Mouse (Mus musculus) neural tube, embryonic 11.5 days (tissue): ENCODE data around the gene Tpo. TPM values are rescaled to one million over a fixed set of nuclear protein-coding genes. Genes with fewer than 3 reads are reported as not detected.

Experiments used
- ATAC-seq: fragments of 200-750 bp; cut with Nextera tagmentation; 2 replicates; pipeline ENCODE4 v1.8.0; 2017; ENCODE audit warnings: moderate number of reproducible peaks, mild to moderate bottlenecking, moderate TSS enrichment, moderate library complexity; ENCODE audit not compliant: insufficient read depth, low FRiP score, low TSS enrichment
- DNase-seq: peaks from one replicate; pipeline ENCODE4 v3.0.0-alpha.2; 2015; ENCODE audit warnings: low spot score
- H3K27ac ChIP-seq: fragments of 300-500 bp; sonication (generic); 2 replicates; pipeline ENCODE4 v1.5.1; 2014; ENCODE audit warnings: low read depth, mild to moderate bottlenecking, low read length
- H3K27me3 ChIP-seq: fragments of 300-500 bp; sonication (generic); 2 replicates; pipeline ENCODE4 v1.6.1; 2014; ENCODE audit warnings: mild to moderate bottlenecking, low read length, mixed read lengths; ENCODE audit not compliant: control insufficient read depth, insufficient read depth
- H3K36me3 ChIP-seq: fragments of 300-500 bp; sonication (generic); 2 replicates; pipeline ENCODE4 v1.6.1; 2014; ENCODE audit warnings: mild to moderate bottlenecking, low read length, moderate library complexity, mixed read lengths; ENCODE audit not compliant: control insufficient read depth, insufficient read depth
- H3K4me1 ChIP-seq: fragments of 300-500 bp; sonication (generic); 2 replicates; pipeline ENCODE4 v1.6.1; 2014; ENCODE audit warnings: low read length, mixed read lengths; ENCODE audit not compliant: control insufficient read depth, insufficient read depth
- H3K4me2 ChIP-seq: fragments of 300-500 bp; sonication (generic); 2 replicates; pipeline ENCODE4 v1.6.1; 2014; ENCODE audit warnings: low read depth, mild to moderate bottlenecking, moderate library complexity
- H3K4me3 ChIP-seq: fragments of 300-500 bp; sonication (generic); 2 replicates; pipeline ENCODE4 v1.5.1; 2014; ENCODE audit warnings: low read depth, low read length
- H3K9ac ChIP-seq: fragments of 300-500 bp; sonication (generic); 2 replicates; pipeline ENCODE4 v1.6.1; 2014; ENCODE audit warnings: mild to moderate bottlenecking, low read length
- H3K9me3 ChIP-seq: fragments of 300-500 bp; sonication (generic); 2 replicates; pipeline ENCODE4 v1.6.1; 2016; ENCODE audit warnings: low read length; ENCODE audit not compliant: control insufficient read depth
- WGBS: fragments of 180-500 bp; shearing (Covaris S2); extraction: QIAGEN DNeasy Blood & Tissue Kit; methylation state at CpG from one replicate; pipeline ENCODE4 v1.1.7; 2014; 5-methylcytosine and 5-hydroxymethylcytosine counted together
- polyA plus RNA-seq: library from polyadenylated mRNA; unstranded; fragments of >200 nt; fragmentation: Nextera tagmentation; extraction: Ambion mirVana; gene quantifications from 2 replicates; pipeline ENCODE4 v1.2.1, GENCODE M21; 2014

Tpo gene
- polyA plus RNA-seq, 1 experiment from 2014 or later = not detected

DNA sequence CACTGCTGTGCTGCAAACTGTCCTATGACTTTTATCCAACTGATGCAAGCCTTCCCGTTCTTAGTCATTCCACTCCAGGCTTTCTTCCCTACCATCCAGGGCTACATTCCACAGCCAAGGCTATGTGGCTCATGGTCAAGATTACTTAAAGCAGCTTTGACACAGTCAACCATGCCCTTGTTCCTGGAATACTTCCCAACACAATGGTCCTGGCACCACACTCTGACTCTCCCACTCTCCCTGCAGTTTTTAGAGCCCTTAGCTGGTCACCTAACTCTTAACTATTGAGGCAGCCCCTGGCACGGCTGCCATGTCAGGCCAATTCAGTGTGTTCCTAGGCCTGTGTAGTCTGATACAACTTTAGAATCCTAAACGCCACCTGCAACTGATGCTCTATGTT lies 28.1 kb upstream of the Tpo start:
- Histone ChIP-seq H3K36me3 (no peaks in the 10 kb centered on the region), H3K9ac (no peak overlapping the region), H3K27ac (no peak overlapping the region), H3K4me2 (no peak overlapping the region), H3K4me3 (no peak overlapping the region), H3K9me3 (no peaks in the 10 kb centered on the region), H3K4me1 (no peaks in the 10 kb centered on the region), H3K27me3 (no peaks in the 10 kb centered on the region)
- ATAC-seq (no peak), DNase-seq (no peak)
- WGBS = 91% methylated on average over 3 of the region's 3 CpGs

DNA sequence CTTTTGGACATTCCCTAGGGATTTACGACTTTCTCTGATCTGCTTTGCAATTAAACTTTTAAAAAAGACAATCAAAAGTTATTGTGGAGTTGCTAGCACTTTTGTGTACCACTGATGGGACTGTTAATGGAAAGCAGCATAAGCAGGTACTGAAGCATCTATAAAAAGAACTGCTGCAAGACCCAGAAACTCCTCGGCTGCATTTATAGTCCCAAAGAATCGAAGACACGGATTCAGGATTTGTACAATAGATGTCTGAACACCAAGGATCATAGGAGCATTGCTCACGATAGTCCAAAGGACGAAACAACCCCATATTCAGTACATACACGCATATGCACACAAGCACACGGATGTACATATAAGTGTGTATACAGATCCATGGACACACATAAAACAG lies 27.4 kb upstream of the Tpo start:
- ATAC-seq = no peak

DNA sequence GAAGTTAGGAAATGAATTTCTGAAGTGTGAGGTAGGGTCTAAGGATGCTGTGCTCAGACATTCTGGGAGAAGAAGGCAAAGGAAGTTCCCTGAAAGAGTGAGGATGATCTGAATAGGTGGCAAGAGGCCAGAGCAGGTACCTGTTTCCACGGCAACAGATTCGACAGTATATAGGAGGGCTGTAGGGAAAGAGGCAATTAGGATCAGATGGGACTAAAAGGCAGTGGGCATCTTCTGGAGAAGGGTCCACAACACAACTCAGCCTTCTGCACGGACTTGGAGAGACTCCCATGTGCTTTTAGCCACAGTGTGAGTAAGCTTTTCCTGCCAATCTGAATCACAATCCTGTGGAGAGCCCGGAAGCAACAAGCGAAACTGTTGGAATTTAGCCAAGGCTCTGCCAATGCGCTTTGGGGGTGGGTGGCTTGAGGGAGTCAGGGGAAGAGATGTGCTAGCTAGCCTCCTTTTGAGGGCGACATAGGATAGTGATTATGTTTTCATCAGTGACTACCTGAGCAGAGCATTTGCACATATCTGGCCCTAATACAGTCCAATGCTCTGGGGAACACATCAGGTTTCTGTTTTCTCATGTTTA lies 21.8 kb upstream of the Tpo start:
- no peak overlapping the region for H3K27ac ChIP-seq
- 80% methylated on average over 7 of the region's 7 CpGs for WGBS
- no peak overlapping the region for H3K9ac ChIP-seq
- no peak overlapping the region for H3K4me2 ChIP-seq
- ATAC-seq = no peak
- no peaks in the 10 kb centered on the region for H3K27me3 ChIP-seq
- no peak for DNase-seq
- H3K9me3 ChIP-seq = no peaks in the 10 kb centered on the region
- no peak overlapping the region for H3K4me3 ChIP-seq
- no peaks in the 10 kb centered on the region for H3K4me1 ChIP-seq
- H3K36me3 ChIP-seq = no peaks in the 10 kb centered on the region

More for the DNA sequence above, 27.4 kb upstream of the Tpo start:
- Histone ChIP-seq H3K27ac (no peak overlapping the region), H3K27me3 (no peaks in the 10 kb centered on the region), H3K9me3 (no peaks in the 10 kb centered on the region), H3K4me1 (no peaks in the 10 kb centered on the region), H3K9ac (no peak overlapping the region), H3K4me2 (no peak overlapping the region), H3K4me3 (no peak overlapping the region), H3K36me3 (no peaks in the 10 kb centered on the region)
- WGBS = 90% methylated on average over 8 of the region's 8 CpGs
- DNase-seq = no peak

DNA sequence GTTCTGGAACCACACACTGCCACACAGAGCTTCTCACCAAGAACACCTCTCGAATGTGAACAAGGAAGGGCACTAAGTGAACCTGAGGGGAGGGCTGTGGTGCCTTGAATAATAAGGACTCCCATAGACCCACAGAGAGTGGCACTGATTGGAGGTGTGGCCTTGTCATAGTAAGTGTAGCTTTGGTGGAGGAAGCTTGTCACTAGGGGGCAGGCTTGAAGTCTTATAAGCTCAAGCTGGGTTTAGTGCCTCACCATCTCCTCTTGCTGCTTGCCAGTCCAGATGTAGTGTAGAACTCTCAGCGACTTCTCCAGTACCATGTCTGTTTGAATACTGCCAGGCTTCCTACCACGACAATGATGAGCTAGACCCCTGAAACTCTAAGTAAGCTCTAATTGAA lies 9.7 kb upstream of the Tpo start:
- no peaks in the 10 kb centered on the region for H3K27me3 ChIP-seq
- no peak overlapping the region for H3K4me3 ChIP-seq
- 61% methylated on average over 3 of the region's 3 CpGs for WGBS
- H3K36me3 ChIP-seq = no peaks in the 10 kb centered on the region
- no peak for ATAC-seq
- H3K9ac ChIP-seq = no peak overlapping the region
- DNase-seq = no peak
- no peak overlapping the region for H3K4me2 ChIP-seq
- no peaks in the 10 kb centered on the region for H3K4me1 ChIP-seq
- H3K27ac ChIP-seq = no peak overlapping the region
- no peaks in the 10 kb centered on the region for H3K9me3 ChIP-seq

DNA sequence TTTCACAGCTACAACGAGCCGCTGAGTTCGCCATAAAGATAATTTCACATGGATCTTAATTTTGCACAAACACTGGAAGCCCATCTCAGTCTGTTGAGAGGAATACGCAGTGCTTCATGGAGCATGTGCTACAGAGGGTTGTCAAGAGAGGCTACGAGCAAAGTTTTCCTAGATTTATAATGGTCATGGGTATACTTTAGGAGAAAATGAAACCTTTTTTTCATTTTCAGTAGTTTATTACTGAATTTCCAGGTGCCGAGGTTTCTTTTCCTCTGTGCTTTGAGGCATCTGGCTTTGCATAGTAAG lies 3.1 kb downstream of the Tpo start:
- 85% methylated on average over 6 of the region's 6 CpGs for WGBS
- no peak overlapping the region for H3K9ac ChIP-seq
- no peak overlapping the region for H3K4me3 ChIP-seq
- no peaks in the 10 kb centered on the region for H3K9me3 ChIP-seq
- no peaks in the 10 kb centered on the region for H3K36me3 ChIP-seq
- no peaks in the 10 kb centered on the region for H3K27me3 ChIP-seq
- H3K27ac ChIP-seq = no peak overlapping the region
- H3K4me1 ChIP-seq = no peaks in the 10 kb centered on the region
- DNase-seq = no peak
- ATAC-seq = no peak
- no peak overlapping the region for H3K4me2 ChIP-seq

DNA sequence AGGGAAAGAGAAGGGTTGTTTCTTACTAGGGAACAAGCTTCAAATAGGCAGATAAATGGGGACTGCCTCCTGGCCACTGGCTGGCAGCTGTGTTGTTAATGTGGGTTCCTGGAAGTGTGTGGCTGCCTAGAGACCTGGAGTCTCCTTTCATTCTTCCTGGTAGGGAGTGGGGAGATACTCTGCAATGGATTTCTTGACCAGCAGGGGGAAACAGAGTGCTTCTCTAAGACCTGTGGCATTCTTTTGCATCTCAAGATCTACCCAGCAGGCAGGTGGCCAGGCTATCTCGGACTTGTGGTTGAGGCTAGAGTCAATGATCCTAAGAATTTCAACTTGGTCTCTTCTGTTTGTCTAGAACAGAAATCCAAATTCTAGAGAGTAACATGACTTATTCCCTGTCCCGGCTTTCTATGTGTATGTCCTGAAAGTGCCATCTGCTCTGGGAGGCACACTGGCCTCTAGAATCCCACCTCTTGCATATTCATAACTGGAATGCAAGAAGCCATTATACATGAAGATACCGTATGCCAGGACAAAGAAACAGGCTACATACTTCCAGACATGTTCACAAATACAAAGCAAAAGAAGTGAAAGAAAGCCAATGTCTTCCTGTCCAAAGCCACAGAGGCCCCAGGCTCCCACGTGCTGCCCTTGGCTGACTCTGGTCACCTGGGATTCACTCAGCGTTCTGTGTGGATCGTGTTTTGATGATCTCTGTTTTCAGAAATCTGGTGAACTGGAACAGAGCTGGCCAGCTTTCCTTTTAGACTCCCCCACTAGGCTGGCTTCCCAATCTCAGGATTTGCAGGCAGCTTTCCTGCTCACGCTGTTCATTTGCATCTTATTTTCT lies 3.6 kb downstream of the Tpo start:
- no peak overlapping the region for H3K27ac ChIP-seq
- H3K27me3 ChIP-seq = no peaks in the 10 kb centered on the region
- H3K4me3 ChIP-seq = no peak overlapping the region
- no peak overlapping the region for H3K4me2 ChIP-seq
- WGBS = 73% methylated on average over 7 of the region's 7 CpGs
- DNase-seq = peak; percentile 55
- no peaks in the 10 kb centered on the region for H3K4me1 ChIP-seq
- H3K36me3 ChIP-seq = no peaks in the 10 kb centered on the region
- no peak overlapping the region for H3K9ac ChIP-seq
- H3K9me3 ChIP-seq = no peaks in the 10 kb centered on the region
- no peak for ATAC-seq

DNA sequence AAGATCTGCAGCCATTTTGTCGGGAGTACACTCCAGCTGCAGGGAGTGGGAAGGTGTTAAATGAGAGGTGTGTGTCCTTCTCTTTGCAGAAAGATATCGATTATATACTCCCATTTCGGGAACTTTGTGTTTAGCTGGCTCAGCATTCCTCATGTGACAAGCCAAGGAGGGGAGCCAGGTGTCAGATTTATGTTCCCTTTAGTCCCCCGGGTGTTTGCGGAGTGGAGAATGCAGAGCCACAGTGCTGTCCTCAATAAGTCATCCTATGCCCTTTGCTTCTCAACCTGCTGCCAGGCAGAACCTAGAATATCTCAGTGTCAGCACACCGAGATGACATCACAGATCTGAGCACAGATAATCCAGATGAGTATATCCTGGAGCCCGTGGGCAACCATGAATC lies 10.1 kb downstream of the Tpo start:
- H3K9me3 ChIP-seq = no peaks in the 10 kb centered on the region
- H3K4me1 ChIP-seq = no peaks in the 10 kb centered on the region
- DNase-seq = no peak
- H3K27ac ChIP-seq = no peak overlapping the region
- no peak overlapping the region for H3K4me3 ChIP-seq
- no peaks in the 10 kb centered on the region for H3K27me3 ChIP-seq
- no peak overlapping the region for H3K9ac ChIP-seq
- no peaks in the 10 kb centered on the region for H3K36me3 ChIP-seq
- WGBS = 76% methylated on average over 7 of the region's 7 CpGs
- H3K4me2 ChIP-seq = no peak overlapping the region
- ATAC-seq = no peak

DNA sequence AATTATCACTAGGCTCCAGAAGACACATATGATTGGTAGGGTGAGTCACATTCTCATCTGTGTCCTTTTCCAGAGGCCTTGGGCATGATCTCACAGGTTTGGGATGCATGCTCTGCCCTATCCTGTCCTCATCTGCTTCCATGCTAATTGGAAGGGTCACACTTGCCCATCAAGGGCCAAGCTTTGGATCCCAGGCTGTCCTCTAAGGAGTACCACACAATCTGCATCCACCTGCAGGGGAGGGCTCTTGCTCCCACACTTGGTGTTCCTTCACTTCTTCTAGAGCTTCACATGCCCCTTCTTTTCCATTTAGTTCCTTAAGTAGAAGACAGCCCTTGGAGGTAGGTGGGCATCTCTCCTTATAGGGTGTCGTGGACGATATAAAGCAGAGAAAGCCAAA lies 20.2 kb downstream of the Tpo start:
- Histone ChIP-seq H3K4me3 (no peak overlapping the region), H3K4me1 (no peaks in the 10 kb centered on the region), H3K4me2 (no peak overlapping the region), H3K9me3 (no peaks in the 10 kb centered on the region), H3K27ac (no peak overlapping the region), H3K9ac (no peak overlapping the region), H3K27me3 (no peaks in the 10 kb centered on the region), H3K36me3 (no peaks in the 10 kb centered on the region)
- 97% methylated on average over 2 of the region's 2 CpGs for WGBS
- ATAC-seq (no peak), DNase-seq (no peak)
